Mouse (Mus musculus) embryonic fibroblast, embryonic 13.5 days (primary cell): ENCODE measurements around the gene Gyg.

Experiments
- CTCF ChIP-seq: IDR thresholded peaks from 2 replicates; pipeline ENCODE4 v1.5.1; 2011; ENCODE audit warnings: mild to moderate bottlenecking, control low read depth, low read length, moderate library complexity, borderline replicate concordance; ENCODE audit not compliant: insufficient read depth
- POLR2A ChIP-seq: IDR thresholded peaks from 2 replicates; pipeline ENCODE4 v1.6.1; 2011; ENCODE audit warnings: low read depth, mild to moderate bottlenecking, control low read depth, low read length, moderate library complexity

- TF ChIP-seq CTCF (no peak), POLR2A (no peak)
These were observed 10.7 kb downstream of the Gyg start for GRCm38 (mm10) chr3:20144401-20144800.
